Mouse (Mus musculus) liver, adult 2 months (tissue): ENCODE data around the gene Gm20696.

Source experiments
- CTCF ChIP-seq: fragments of 200-500 bp; IDR thresholded peaks from 2 replicates; pipeline ENCODE4 v1.5.1; 2011; ENCODE audit warnings: low read depth, low read length, control low read depth
- POLR2A ChIP-seq: fragments of 200-500 bp; IDR thresholded peaks from 2 replicates; pipeline ENCODE4 v1.6.1; 2011; ENCODE audit warnings: low read length, control low read depth; ENCODE audit not compliant: insufficient read depth; ENCODE audit errors: extremely low read depth

DNA sequence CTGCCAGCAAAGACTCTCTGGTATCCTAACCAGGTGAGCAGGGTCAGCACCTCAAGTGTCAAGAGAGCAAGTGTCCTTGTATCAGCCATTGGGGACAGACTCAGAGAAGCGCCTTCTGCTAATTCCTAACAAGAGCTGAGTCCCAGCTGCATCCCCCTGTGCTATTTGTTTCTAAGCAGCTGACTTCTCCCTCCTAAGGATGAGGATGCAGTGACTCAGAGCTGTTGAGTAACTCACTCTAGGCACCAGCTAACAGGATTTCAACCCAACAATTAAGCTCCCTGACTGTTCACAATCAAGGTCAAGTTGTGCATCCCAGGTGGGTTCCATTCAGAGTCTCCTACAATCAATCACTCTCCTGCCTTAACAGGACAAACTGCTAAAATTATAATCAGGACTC is 49.2 kb downstream of the Gm20696 start:
- TF ChIP-seq CTCF (no peak), POLR2A (no peak)
